Mouse (Mus musculus): ENCODE results near the gene Atp8b2. TPM values are rescaled to one million over a fixed set of nuclear protein-coding genes. Genes with fewer than 3 reads are reported as not detected.

The Atp8b2 gene
- polyA plus RNA-seq, 1 experiment from 2014 or later: 12.3 TPM

GRCm38 (mm10) chr3:89914700-89915099 lies 48.6 kb downstream of the Atp8b2 start:
- Histone ChIP-seq H3K4me2 (ENCODE audit: low read depth, low read length) (no peak overlapping the region), H3K27me3 (ENCODE audit: control insufficient read depth, insufficient read depth, low read length) (peaks cover 6% of the 10 kb centered on the region), H3K4me1 (ENCODE audit: control insufficient read depth, insufficient read depth, low read length) (peaks cover 15% of the 10 kb centered on the region), H3K9ac (ENCODE audit: low read length) (no peak overlapping the region), H3K4me3 (replicated peaks; ENCODE audit: low read length) (no peak overlapping the region), H3K27ac (ENCODE audit: low read length) (no peak overlapping the region), H3K36me3 (ENCODE audit: control insufficient read depth, insufficient read depth, low read length) (no peaks in the 10 kb centered on the region), H3K9me3 (replicated peaks; ENCODE audit: control insufficient read depth, low read length) (no peaks in the 10 kb centered on the region)
- 70% methylated on average over 4 of the region's 4 CpGs for WGBS
- no peak for ATAC-seq (ENCODE audit: insufficient read depth, low FRiP score)

- ATAC-seq (ENCODE audit: insufficient read depth, low FRiP score): peak; percentile 82
- peaks cover 17% of the 10 kb centered on the region for H3K4me1 ChIP-seq (ENCODE audit: control insufficient read depth, insufficient read depth, low read length)
- peak within 1 kb of the TSS; percentile 80 for H3K27ac ChIP-seq (ENCODE audit: low read length)
- WGBS: 2% methylated on average over 75 of the region's 75 CpGs
- H3K36me3 ChIP-seq (ENCODE audit: control insufficient read depth, insufficient read depth, low read length): no peaks in the 10 kb centered on the region
- no peaks in the 10 kb centered on the region for H3K9me3 ChIP-seq (replicated peaks; ENCODE audit: control insufficient read depth, low read length)
- peaks cover 6% of the 10 kb centered on the region for H3K27me3 ChIP-seq (ENCODE audit: control insufficient read depth, insufficient read depth, low read length)
- peak within 1 kb of the TSS; percentile 62 for H3K4me3 ChIP-seq (replicated peaks; ENCODE audit: low read length)
- peak within 1 kb of the TSS; percentile 78 for H3K9ac ChIP-seq (ENCODE audit: low read length)
- peak within 1 kb of the TSS; percentile 99 for H3K4me2 ChIP-seq (ENCODE audit: low read depth, low read length)
Observed at GRCm38 (mm10) chr3:89912543-89913391, 50.5 kb downstream of the Atp8b2 start, which contains the start of gene Il6ra. Gene Il6ra (minus strand): TSS chr3:89913196.

DNA sequence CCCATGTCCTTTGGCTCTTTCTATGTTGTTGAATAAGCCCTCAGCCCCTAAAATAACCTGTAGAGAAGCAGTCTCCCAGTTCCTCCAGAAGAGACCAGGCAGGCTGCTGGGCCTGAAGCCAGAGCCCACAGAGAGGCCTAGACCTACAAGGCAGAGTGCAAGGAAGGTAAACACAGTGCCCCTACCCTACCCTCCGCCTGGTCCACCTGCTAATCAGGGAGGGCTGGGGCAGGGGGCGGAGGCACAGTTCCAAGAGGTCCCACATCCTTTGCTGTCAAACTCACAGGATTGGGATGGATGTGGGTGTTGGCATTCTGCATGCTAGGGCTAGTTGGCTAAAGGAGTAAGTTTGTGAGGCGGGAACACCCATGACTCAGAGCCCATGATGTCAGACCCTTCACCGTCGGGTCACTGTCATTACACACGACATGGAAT lies 51.2 kb downstream of the Atp8b2 start:
- ATAC-seq (ENCODE audit: insufficient read depth, low FRiP score): peak; percentile 45; the same call in 1 of the 2 replicates
- H3K36me3 ChIP-seq (ENCODE audit: control insufficient read depth, insufficient read depth, low read length): no peaks in the 10 kb centered on the region
- 28% methylated on average over 6 of the region's 6 CpGs for WGBS
- peak overlapping the region; percentile 99 for H3K4me2 ChIP-seq (ENCODE audit: low read depth, low read length)
- H3K27ac ChIP-seq (ENCODE audit: low read length): peak overlapping the region; percentile 80
- H3K27me3 ChIP-seq (ENCODE audit: control insufficient read depth, insufficient read depth, low read length): peaks cover 6% of the 10 kb centered on the region
- H3K4me3 ChIP-seq (replicated peaks; ENCODE audit: low read length): peak overlapping the region; percentile 62
- no peaks in the 10 kb centered on the region for H3K9me3 ChIP-seq (replicated peaks; ENCODE audit: control insufficient read depth, low read length)
- peak overlapping the region; percentile 78; the same call in 1 of the 2 replicates for H3K9ac ChIP-seq (ENCODE audit: low read length)
- H3K4me1 ChIP-seq (ENCODE audit: control insufficient read depth, insufficient read depth, low read length): peaks cover 17% of the 10 kb centered on the region

DNA sequence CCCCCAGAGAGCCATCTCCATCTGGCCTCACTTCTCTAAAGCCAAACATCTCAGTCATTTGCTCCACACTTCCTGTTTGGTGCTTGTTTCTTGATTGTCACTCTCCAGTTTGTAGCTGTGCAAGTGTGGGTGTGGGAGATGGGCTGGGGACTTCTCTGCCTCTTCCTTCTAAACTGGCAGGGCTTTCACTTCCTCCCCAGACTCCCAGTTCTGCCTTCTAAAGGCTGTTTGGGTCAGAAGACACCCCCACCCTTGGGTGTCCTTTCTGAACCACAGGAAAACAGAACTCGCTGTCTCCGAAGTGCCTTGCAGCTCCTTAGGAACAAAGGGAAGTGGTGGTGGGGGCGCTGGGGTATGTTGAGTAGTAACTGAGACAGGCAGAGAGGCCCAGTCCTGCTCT lies 52.1 kb downstream of the Atp8b2 start:
- H3K36me3 ChIP-seq (ENCODE audit: control insufficient read depth, insufficient read depth, low read length): no peaks in the 10 kb centered on the region
- H3K27ac ChIP-seq (ENCODE audit: low read length): no peak overlapping the region; the same call in 1 of the 2 replicates
- no peak overlapping the region for H3K4me2 ChIP-seq (ENCODE audit: low read depth, low read length)
- peaks cover 6% of the 10 kb centered on the region for H3K27me3 ChIP-seq (ENCODE audit: control insufficient read depth, insufficient read depth, low read length)
- no peak for ATAC-seq (ENCODE audit: insufficient read depth, low FRiP score)
- H3K9me3 ChIP-seq (replicated peaks; ENCODE audit: control insufficient read depth, low read length): no peaks in the 10 kb centered on the region
- H3K9ac ChIP-seq (ENCODE audit: low read length): no peak overlapping the region
- WGBS: 77% methylated on average over 3 of the region's 3 CpGs
- peaks cover 17% of the 10 kb centered on the region for H3K4me1 ChIP-seq (ENCODE audit: control insufficient read depth, insufficient read depth, low read length)
- H3K4me3 ChIP-seq (replicated peaks; ENCODE audit: low read length): no peak overlapping the region

DNA sequence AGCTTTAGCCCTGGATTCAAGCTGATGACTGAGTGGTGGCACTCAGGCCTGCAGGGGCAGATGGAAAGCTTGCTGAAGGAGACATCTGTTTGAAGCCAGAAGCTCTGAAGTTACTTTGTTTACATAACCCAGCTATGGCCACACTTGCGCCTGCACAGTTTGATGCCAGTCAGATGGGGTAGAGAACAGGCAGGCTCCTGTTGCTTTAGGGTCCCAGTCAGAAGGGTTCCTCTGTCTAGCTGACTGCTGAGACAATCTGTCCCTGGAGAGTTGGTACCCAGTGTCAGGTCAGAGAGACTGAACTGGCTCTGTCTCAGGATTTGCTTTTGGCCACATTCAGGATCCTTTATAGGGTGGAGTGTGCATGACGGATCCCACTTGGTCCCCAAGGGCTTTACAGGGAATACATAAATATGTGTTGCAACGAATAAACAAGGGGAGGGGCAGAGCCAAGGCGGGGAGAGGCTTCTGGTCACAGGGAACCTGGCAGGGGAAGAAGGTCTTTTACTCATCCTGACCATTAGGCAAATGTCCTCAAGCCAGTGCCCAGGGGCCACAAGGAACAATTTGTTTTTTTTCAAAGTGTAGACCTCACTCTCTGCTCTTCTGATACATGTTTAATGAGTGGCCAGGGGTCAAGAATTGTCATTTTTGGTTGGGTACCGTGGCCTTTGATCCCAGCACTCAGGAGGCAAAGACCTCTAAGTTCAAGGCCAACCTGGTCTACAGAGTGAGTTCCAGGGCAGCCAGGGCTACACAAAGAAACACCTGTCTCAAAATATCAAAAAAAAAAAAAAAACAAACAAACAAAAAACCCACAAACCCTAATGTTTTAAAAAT lies 53.4 kb downstream of the Atp8b2 start:
- H3K9me3 ChIP-seq (replicated peaks; ENCODE audit: control insufficient read depth, low read length): no peaks in the 10 kb centered on the region
- WGBS: 39% methylated on average over 5 of the region's 5 CpGs
- no peak overlapping the region for H3K9ac ChIP-seq (ENCODE audit: low read length)
- H3K27me3 ChIP-seq (ENCODE audit: control insufficient read depth, insufficient read depth, low read length): peaks cover 6% of the 10 kb centered on the region
- H3K4me2 ChIP-seq (ENCODE audit: low read depth, low read length): no peak overlapping the region
- H3K4me3 ChIP-seq (replicated peaks; ENCODE audit: low read length): no peak overlapping the region
- H3K36me3 ChIP-seq (ENCODE audit: control insufficient read depth, insufficient read depth, low read length): no peaks in the 10 kb centered on the region
- H3K4me1 ChIP-seq (ENCODE audit: control insufficient read depth, insufficient read depth, low read length): peaks cover 17% of the 10 kb centered on the region
- no peak for ATAC-seq (ENCODE audit: insufficient read depth, low FRiP score)
- peak overlapping the region; percentile 24 for H3K27ac ChIP-seq (ENCODE audit: low read length)

- H3K9me3 ChIP-seq (replicated peaks; ENCODE audit: control insufficient read depth, low read length): no peaks in the 10 kb centered on the region
- H3K36me3 ChIP-seq (ENCODE audit: control insufficient read depth, insufficient read depth, low read length): no peaks in the 10 kb centered on the region
- H3K4me1 ChIP-seq (ENCODE audit: control insufficient read depth, insufficient read depth, low read length): peaks cover 17% of the 10 kb centered on the region
- 77% methylated on average over 6 of the region's 6 CpGs for WGBS
- H3K4me2 ChIP-seq (ENCODE audit: low read depth, low read length): no peak overlapping the region
- H3K4me3 ChIP-seq (replicated peaks; ENCODE audit: low read length): no peak overlapping the region
- ATAC-seq (ENCODE audit: insufficient read depth, low FRiP score): no peak
- no peak overlapping the region for H3K27ac ChIP-seq (ENCODE audit: low read length)
- H3K27me3 ChIP-seq (ENCODE audit: control insufficient read depth, insufficient read depth, low read length): peaks cover 2% of the 10 kb centered on the region; the same call in 1 of the 2 replicates
- H3K9ac ChIP-seq (ENCODE audit: low read length): no peak overlapping the region
Observed at GRCm38 (mm10) chr3:89908836-89909235, 54.5 kb downstream of the Atp8b2 start.

DNA sequence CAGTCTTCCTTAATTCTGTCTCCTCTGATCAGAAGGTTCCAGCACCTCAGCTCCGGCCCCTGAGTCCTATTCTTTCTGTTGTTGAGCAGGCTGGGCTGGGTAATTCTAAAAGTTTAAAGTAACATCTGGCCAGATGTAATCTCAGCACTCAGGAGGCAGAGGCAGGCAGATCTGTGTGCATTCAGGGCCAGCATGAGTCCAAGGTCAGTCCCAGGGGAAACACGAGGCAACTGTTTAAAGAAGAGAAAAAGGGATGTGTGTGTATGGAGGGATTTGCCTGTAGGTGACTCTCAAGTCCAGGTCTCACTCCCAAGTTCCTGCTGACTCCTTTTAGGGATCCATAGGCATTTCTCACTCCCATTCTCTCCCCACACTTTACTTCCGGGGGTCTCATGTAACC lies 55.5 kb downstream of the Atp8b2 start:
- no peaks in the 10 kb centered on the region for H3K27me3 ChIP-seq (ENCODE audit: control insufficient read depth, insufficient read depth, low read length)
- ATAC-seq (ENCODE audit: insufficient read depth, low FRiP score): no peak
- 77% methylated on average over 3 of the region's 3 CpGs for WGBS

GRCm38 (mm10) chr3:89899511-89899908 lies 63.8 kb downstream of the Atp8b2 start:
- H3K4me3 ChIP-seq (replicated peaks; ENCODE audit: low read length): no peak overlapping the region
- H3K4me2 ChIP-seq (ENCODE audit: low read depth, low read length): no peak overlapping the region
- no peak for ATAC-seq (ENCODE audit: insufficient read depth, low FRiP score)
- WGBS: 66% methylated on average over 8 of the region's 8 CpGs
- 0 out of 2 replicates have a peak overlapping the region, but pooled peaks have one; percentile 1 for H3K27ac ChIP-seq (ENCODE audit: low read length)
- H3K9me3 ChIP-seq (replicated peaks; ENCODE audit: control insufficient read depth, low read length): no peaks in the 10 kb centered on the region
- no peaks in the 10 kb centered on the region for H3K27me3 ChIP-seq (ENCODE audit: control insufficient read depth, insufficient read depth, low read length)
- no peaks in the 10 kb centered on the region for H3K36me3 ChIP-seq (ENCODE audit: control insufficient read depth, insufficient read depth, low read length)
- H3K4me1 ChIP-seq (ENCODE audit: control insufficient read depth, insufficient read depth, low read length): peaks cover 27% of the 10 kb centered on the region; the same call in 1 of the 2 replicates
- no peak overlapping the region for H3K9ac ChIP-seq (ENCODE audit: low read length)

More for the DNA sequence above, 55.5 kb downstream of the Atp8b2 start:
- Histone ChIP-seq H3K4me1 (ENCODE audit: control insufficient read depth, insufficient read depth, low read length) (peaks cover 10% of the 10 kb centered on the region), H3K9me3 (replicated peaks; ENCODE audit: control insufficient read depth, low read length) (no peaks in the 10 kb centered on the region), H3K9ac (ENCODE audit: low read length) (no peak overlapping the region), H3K4me3 (replicated peaks; ENCODE audit: low read length) (no peak overlapping the region), H3K27ac (ENCODE audit: low read length) (no peak overlapping the region), H3K4me2 (ENCODE audit: low read depth, low read length) (no peak overlapping the region), H3K36me3 (ENCODE audit: control insufficient read depth, insufficient read depth, low read length) (no peaks in the 10 kb centered on the region)
